Mouse (Mus musculus) olfactory bulb, adult 2 months (tissue): Measurements from ENCODE around the gene Cyp2j9. TPM values are rescaled to one million over a fixed set of nuclear protein-coding genes. Genes with fewer than 3 reads are reported as not detected.
"Not testable (repeated sequence)": the region's sequence is repeated elsewhere in the genome, so short reads cannot be mapped to it uniquely, and the experiment has no call there.

Experiments used
- H3K27ac ChIP-seq: fragments of 200-500 bp; 2 replicates; pipeline ENCODE4 v1.5.1; 2012; ENCODE audit warnings: low read depth, low read length; ENCODE audit not compliant: insufficient read depth
- H3K4me1 ChIP-seq: fragments of 200-500 bp; 2 replicates; pipeline ENCODE4 v1.6.1; 2012; ENCODE audit warnings: low read length; ENCODE audit not compliant: control insufficient read depth, insufficient read depth
- H3K4me3 ChIP-seq: fragments of 200-500 bp; 2 replicates; pipeline ENCODE4 v1.5.1; 2012; ENCODE audit warnings: mild to moderate bottlenecking, low read depth, low read length, moderate library complexity; ENCODE audit not compliant: insufficient read depth
- CTCF ChIP-seq: fragments of 200-500 bp; IDR thresholded peaks from 2 replicates; pipeline ENCODE4 v1.5.1; 2012; ENCODE audit warnings: low read depth, mild to moderate bottlenecking, low read length, moderate library complexity; ENCODE audit not compliant: insufficient read depth
- POLR2A ChIP-seq: fragments of 200-500 bp; IDR thresholded peaks from 2 replicates; pipeline ENCODE4 v1.6.1; 2012; ENCODE audit warnings: mild to moderate bottlenecking, low read depth, low read length, moderate library complexity; ENCODE audit not compliant: insufficient read depth
- WGBS: fragments of 180-500 bp; shearing (Covaris S2); methylation state at CpG from one replicate; pipeline ENCODE4 v1.1.7; 2018; 5-methylcytosine and 5-hydroxymethylcytosine counted together
- polyA plus RNA-seq: library from polyadenylated mRNA; stranded (reverse); fragments of >200 nt; gene quantifications from 2 replicates; pipeline ENCODE4 v1.2.4, GENCODE M21; 2012; ENCODE audit warnings: low replicate concordance; ENCODE audit not compliant: missing spikeins, insufficient read depth, insufficient read length

The Cyp2j9 gene
- polyA plus RNA-seq = not detected in 2 replicates

DNA sequence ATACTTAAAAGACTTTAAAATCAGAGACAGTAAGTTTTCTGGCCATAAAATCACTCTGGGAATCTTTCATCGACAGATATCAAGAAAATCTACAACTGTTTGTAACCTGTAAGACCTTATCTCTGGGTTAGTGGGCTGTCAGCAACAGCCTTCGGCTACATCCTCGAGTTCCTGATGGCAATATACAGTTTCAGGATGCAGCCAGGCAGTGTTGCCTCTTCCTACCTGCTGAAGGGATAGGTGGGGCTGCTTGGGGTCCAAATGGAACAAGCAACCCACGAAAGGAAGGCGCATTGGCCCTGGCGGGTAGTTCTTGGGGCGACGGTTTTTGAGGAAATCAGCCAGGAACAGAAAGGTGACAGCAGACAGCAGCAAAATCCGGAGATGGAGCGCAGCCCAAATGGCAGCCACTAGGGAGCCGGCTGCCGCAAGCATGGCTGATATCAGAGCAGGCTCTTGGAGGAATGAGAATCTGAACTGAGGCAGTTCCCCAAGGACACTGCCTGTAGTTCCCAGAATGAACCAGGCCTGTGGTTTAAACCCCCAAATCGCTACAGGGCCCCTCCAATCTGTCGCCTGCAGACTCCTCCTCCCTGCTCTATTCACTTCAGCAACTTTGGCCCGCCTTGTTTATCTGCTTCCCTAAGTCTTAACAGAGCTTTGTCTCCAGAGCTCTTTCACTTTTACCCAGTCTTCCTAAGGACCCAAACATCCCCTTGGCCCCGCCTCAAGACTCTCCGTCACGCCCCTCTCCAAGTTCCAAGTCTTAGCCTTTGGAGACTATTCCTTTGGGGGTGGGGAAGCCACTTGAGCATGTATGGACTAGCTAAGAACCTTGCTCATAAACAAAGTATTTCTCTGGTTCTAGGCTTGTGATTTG lies at the start of gene Cyp2j9:
Cyp2j9 (minus strand) TSS at position 668 of the 880 bp plus-strand sequence.
- peak within 1 kb of the TSS; percentile 38 for H3K4me3 ChIP-seq
- H3K4me1 ChIP-seq = peaks cover 4% of the 10 kb centered on the region; the same call in 1 of the 2 replicates
- 4% methylated on average over 18 of the region's 18 CpGs for WGBS
- H3K27ac ChIP-seq = peak within 1 kb of the TSS; percentile 74
- 0 out of 2 replicates have a peak, but pooled peaks have one; percentile 25 for TF ChIP-seq POLR2A
- no peak for TF ChIP-seq CTCF

GRCm38 (mm10) chr4:96635455-96635854 lies 44.1 kb upstream of the Cyp2j9 start:
- no peak overlapping the region for H3K4me3 ChIP-seq
- no peak for TF ChIP-seq CTCF
- WGBS = 92% methylated on average over 1 of the region's 1 CpGs
- no peak overlapping the region for H3K27ac ChIP-seq
- no peaks in the 10 kb centered on the region for H3K4me1 ChIP-seq

DNA sequence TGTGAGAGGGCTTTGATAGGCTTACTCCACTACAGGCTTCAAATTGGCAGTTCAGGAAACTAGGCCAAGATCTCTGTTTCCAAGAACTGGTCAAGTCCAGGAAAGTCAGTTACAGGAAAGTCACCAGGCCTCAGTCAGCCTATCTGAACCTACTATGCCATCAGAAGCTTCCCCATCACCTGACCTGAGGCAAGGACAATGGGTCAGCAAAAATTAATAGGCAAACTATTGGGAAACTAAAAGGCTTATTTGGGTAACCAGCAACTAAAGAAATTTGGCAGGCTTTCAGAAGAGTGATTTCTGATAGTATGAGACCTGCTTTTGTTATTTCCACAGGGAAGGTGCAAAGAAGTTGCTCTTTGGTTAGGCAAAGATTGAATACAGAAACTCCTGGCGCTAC lies 31.1 kb upstream of the Cyp2j9 start:
- TF ChIP-seq CTCF (no peak), POLR2A (no peak)
- no peak overlapping the region for H3K27ac ChIP-seq
- no peaks in the 10 kb centered on the region for H3K4me1 ChIP-seq
- WGBS = 100% methylated on average over 1 of the region's 1 CpGs
- H3K4me3 ChIP-seq = no peak overlapping the region

- Histone ChIP-seq H3K4me1 (peaks cover 4% of the 10 kb centered on the region; the same call in 1 of the 2 replicates), H3K27ac (0 out of 2 replicates have a peak overlapping the region, but pooled peaks have one; percentile 74), H3K4me3 (no peak overlapping the region)
- 16% methylated on average over 4 of the region's 4 CpGs for WGBS
- no peak for TF ChIP-seq CTCF
- TF ChIP-seq POLR2A = no peak
Observed at GRCm38 (mm10) chr4:96591791-96592150, 393 bp upstream of the Cyp2j9 start.

DNA sequence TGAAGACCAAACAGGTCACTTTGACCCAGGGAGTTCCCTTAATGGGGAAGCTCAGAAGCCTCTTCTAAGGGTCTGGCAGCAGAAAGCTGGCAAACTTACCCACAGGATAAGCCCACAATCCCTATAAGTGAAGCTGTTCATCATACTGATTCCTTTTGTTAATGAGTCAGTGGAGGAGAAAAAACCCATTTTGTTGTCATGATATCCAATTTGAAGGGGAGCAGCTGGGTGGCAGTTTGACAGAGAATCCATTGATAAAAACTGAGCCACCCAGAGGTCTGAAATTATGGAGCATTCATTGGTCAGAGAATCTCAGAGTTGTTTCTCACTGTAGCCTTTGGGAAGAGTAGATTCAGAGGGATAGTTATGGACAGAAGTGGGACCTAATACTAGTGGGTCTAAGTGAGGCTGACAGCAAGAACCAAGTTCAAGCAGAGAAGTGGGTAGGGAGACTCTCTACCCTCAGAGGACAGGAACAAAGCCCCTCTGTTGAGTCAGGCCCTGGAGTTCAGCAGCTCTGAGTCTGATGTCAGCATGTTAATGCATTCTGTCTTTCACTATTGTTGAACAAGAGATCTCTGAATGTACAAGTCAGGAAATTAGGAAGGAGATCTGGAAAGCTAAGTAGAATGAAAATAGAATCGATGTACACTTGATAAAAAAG lies 9.8 kb downstream of the Cyp2j9 start:
- 12% methylated on average over 1 of the region's 1 CpGs for WGBS

DNA sequence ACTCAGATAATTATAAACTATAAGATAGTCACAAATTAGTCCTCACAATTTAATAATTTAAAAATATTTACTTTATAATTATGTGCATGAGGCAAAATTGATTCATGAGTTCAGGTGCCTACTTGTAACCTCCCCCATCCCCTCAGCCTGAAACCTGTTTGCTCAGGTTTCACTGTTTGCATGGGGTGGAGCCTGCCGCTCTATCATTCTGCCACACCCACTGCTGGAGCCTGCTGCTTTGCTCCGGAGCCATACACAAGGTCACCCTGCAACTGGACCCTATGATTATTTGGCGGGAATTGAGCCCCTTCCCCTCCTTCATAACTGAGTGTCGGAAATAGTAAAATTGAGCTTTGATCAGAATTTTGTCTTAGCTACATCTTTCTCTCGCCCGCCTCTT lies 11.0 kb downstream of the Cyp2j9 start:
- not testable (repeated sequence) for H3K4me3 ChIP-seq, H3K4me1 ChIP-seq, H3K27ac ChIP-seq
- WGBS = 82% methylated on average over 6 of the region's 6 CpGs

More for the DNA sequence above, 9.8 kb downstream of the Cyp2j9 start:
- TF ChIP-seq CTCF (no peak), POLR2A (no peak)
- H3K27ac ChIP-seq = peak overlapping the region; percentile 24; the same call in 1 of the 2 replicates
- H3K4me1 ChIP-seq = no peaks in the 10 kb centered on the region
- H3K4me3 ChIP-seq = no peak overlapping the region

- Histone ChIP-seq H3K4me1 (no peaks in the 10 kb centered on the region), H3K4me3 (no peak overlapping the region), H3K27ac (no peak overlapping the region)
- WGBS = 45% methylated on average over 3 of the region's 3 CpGs
- TF ChIP-seq CTCF (no peak), POLR2A (no peak)
Observed at GRCm38 (mm10) chr4:96569442-96569841, 21.9 kb downstream of the Cyp2j9 start.

DNA sequence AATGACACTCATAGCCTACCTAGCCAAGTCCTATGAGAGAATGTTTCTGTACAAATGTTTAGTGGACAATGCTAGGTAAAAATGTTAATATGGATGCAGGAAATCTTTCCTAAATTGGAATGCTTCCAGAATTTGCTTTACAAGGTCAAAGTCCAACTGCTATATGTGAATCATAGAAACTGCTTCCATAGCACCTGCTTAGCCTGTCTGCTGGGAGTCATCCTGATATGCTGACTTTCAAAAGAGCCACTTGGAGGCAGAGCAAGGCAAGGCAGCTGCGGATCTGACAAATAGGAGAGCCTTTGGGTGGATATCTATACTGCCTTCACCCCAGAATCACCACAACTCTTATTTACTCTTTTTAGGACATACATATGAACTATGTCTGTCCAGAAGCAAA lies 23.4 kb downstream of the Cyp2j9 start:
- WGBS = 90% methylated on average over 1 of the region's 1 CpGs
- TF ChIP-seq POLR2A (no peak), CTCF (no peak)
- no peak overlapping the region for H3K4me3 ChIP-seq
- H3K27ac ChIP-seq = no peak overlapping the region
- H3K4me1 ChIP-seq = no peaks in the 10 kb centered on the region

DNA sequence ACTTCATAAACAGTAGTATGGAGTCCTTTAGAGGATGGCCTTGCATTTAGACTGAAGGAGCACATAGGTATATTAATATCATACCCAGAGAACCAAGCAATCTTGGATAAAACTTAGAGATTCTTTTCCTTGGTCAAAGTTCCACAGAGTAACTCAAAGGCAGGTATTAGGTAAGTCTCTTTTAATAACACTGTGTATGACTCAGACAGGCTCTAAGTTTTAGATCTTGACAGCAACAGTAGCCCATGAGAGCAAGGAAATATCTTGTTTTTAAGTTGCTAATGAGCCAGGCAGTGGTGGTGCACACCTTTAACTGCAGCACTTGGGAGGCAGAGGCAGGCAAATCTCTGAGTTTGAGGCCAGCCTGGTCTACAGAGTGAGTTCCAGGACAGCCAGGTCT lies 25.6 kb downstream of the Cyp2j9 start:
- no peak for TF ChIP-seq POLR2A
- no peak for TF ChIP-seq CTCF
- H3K4me3 ChIP-seq = no peak overlapping the region

More for the DNA sequence above, 25.6 kb downstream of the Cyp2j9 start:
- Histone ChIP-seq H3K4me1 (no peaks in the 10 kb centered on the region), H3K27ac (no peak overlapping the region)
